Mouse (Mus musculus): ENCODE data around the gene Zfp619. TPM values are rescaled to one million over a fixed set of nuclear protein-coding genes. Genes with fewer than 3 reads are reported as not detected.

Zfp619 gene
- total and polyA plus RNA-seq, 3 experiments: 0.64 to 1.3 (median 1.1) TPM

GRCm38 (mm10) chr7:39551976-39552891 is 34.7 kb downstream of the Zfp619 start:
- in situ Hi-C loops (cut with MboI; ENCODE audit: low pct_ligation_motif_present, low pct_unique_long_range_greater_than_20kb, low sequenced_read_pairs): no loop called here
- TF ChIP-seq ZKSCAN1 (IDR thresholded peaks at IDR 0.05; ENCODE audit: borderline replicate concordance, low read depth, low read length) (no peak), UBTF (IDR thresholded peaks at IDR 0.05; ENCODE audit: low read depth, low read length) (no peak), HCFC1 (IDR thresholded peaks at IDR 0.05; ENCODE audit: low read depth, low read length) (peak; percentile 44), PAX5 (IDR thresholded peaks at IDR 0.05; ENCODE audit: low read length) (no peak), IRF4 (IDR thresholded peaks at IDR 0.05; ENCODE audit: low read depth, low read length) (peak; percentile 18; the same call in 1 of the 2 replicates), USF2 (conservative IDR thresholded peaks at IDR 0.05; ENCODE audit: low read depth, low read length) (no peak), MEF2A (IDR thresholded peaks at IDR 0.05; ENCODE audit: borderline replicate concordance, low read depth, low read length) (0 out of 2 replicates have a peak, but pooled peaks have one; percentile 35), KAT2A (IDR thresholded peaks at IDR 0.05; ENCODE audit: insufficient replicate concordance, low read length) (0 out of 2 replicates have a peak, but pooled peaks have one; percentile 31), MAZ (IDR thresholded peaks at IDR 0.05; ENCODE audit: low read depth, low read length) (peak; percentile 44; the same call in 1 of the 2 replicates), NRF1 (IDR thresholded peaks at IDR 0.05; ENCODE audit: low read depth, low read length) (peak; percentile 88), POLR2A (IDR thresholded peaks at IDR 0.05; ENCODE audit: low read depth, low read length) (peak; percentile 80), CHD1 (IDR thresholded peaks at IDR 0.05; ENCODE audit: low read depth, low read length) (no peak), CHD2 (IDR thresholded peaks at IDR 0.05; ENCODE audit: low read length) (peak; percentile 23; the same call in 1 of the 2 replicates), ZC3H11A (IDR thresholded peaks at IDR 0.05; ENCODE audit: low read depth, low read length) (no peak), SMC3 (IDR thresholded peaks at IDR 0.05; ENCODE audit: low read depth, low read length) (no peak), JUND (conservative IDR thresholded peaks at IDR 0.05; ENCODE audit: low read depth, low read length) (no peak), CTCF (conservative IDR thresholded peaks at IDR 0.05 in 1 of 2, IDR thresholded peaks at IDR 0.05 in 1 of 2; ENCODE audit: low read depth in 2 of 2, low read length in 2 of 2) (no peak), JUN (IDR thresholded peaks at IDR 0.05; ENCODE audit: insufficient read depth, low read depth, low read length) (no peak), RAD21 (IDR thresholded peaks at IDR 0.05; ENCODE audit: low read depth, low read length) (no peak; the same call in 1 of the 2 replicates), ETS1 (conservative IDR thresholded peaks at IDR 0.05; ENCODE audit: low read depth, low read length) (no peak), BHLHE40 (IDR thresholded peaks at IDR 0.05; ENCODE audit: low read depth, low read length) (no peak), ZMIZ1 (IDR thresholded peaks at IDR 0.05; ENCODE audit: low read depth, low read length) (0 out of 2 replicates have a peak, but pooled peaks have one; percentile 61), MXI1 (IDR thresholded peaks at IDR 0.05; ENCODE audit: low read depth, low read length) (peak; percentile 82), EP300 (IDR thresholded peaks at IDR 0.05; ENCODE audit: low read length) (no peak), POLR2AphosphoS2 (IDR thresholded peaks at IDR 0.05; ENCODE audit: low read depth, low read length) (no peak), GABPA (IDR thresholded peaks at IDR 0.05; ENCODE audit: insufficient replicate concordance, low read depth, low read length) (no peak), MAFK (IDR thresholded peaks at IDR 0.05; ENCODE audit: insufficient replicate concordance, low read length) (no peak), USF1 (IDR thresholded peaks at IDR 0.05; ENCODE audit: low read depth, low read length) (no peak), TCF12 (IDR thresholded peaks at IDR 0.05; ENCODE audit: low read depth, low read length) (peak; percentile 65), SIN3A (IDR thresholded peaks at IDR 0.05; ENCODE audit: low read length) (peak; percentile 73), TBP (conservative IDR thresholded peaks at IDR 0.05; ENCODE audit: low read depth, low read length) (no peak; the same call in 1 of the 2 replicates), NELFE (IDR thresholded peaks at IDR 0.05; ENCODE audit: low read depth, low read length) (peak; percentile 78), ZNF384 (IDR thresholded peaks at IDR 0.05; ENCODE audit: low read depth, low read length) (no peak), E2F4 (IDR thresholded peaks at IDR 0.05; ENCODE audit: insufficient replicate concordance, low read depth, low read length) (no peak), MAX (IDR thresholded peaks at IDR 0.05; ENCODE audit: low read length) (peak; percentile 53; the same call in 1 of the 2 replicates), MYC (IDR thresholded peaks at IDR 0.05; ENCODE audit: low read depth, low read length) (0 out of 2 replicates have a peak, but pooled peaks have one; percentile 4), RCOR1 (conservative IDR thresholded peaks at IDR 0.05; ENCODE audit: low read depth, low read length) (no peak)

More at GRCm38 (mm10) chr7:39551976-39552891, 34.7 kb downstream of the Zfp619 start:
- no peaks in the 10 kb centered on the region; the same call in 1 of the 2 replicates for H3K79me2 ChIP-seq (replicated peaks; ENCODE audit: control insufficient read depth, extremely low read depth, insufficient read depth, poor library complexity, severe bottlenecking)
- peaks cover 0 to 16% of the 10 kb centered on the region in 2 experiments for H3K36me3 ChIP-seq (replicated peaks in 1 of 2; ENCODE audit: control insufficient read depth in 1 of 2, insufficient read depth in 1 of 2, low read length in 1 of 2)
- peaks cover 0 to 23% of the 10 kb centered on the region in 2 experiments; a peak in 2 of 4 replicates for H3K4me1 ChIP-seq (ENCODE audit: control insufficient read depth in 1 of 2, insufficient read depth in 2 of 2)
- H3K27me3 ChIP-seq (replicated peaks): no peaks in the 10 kb centered on the region
- H3K27ac ChIP-seq (ENCODE audit: insufficient read depth, low read depth): peak overlapping the region; percentile 65; the same call in 1 of the 2 replicates
- DNase-seq (ENCODE audit: extremely low read depth): peak; percentile 92
- H3K9me3 ChIP-seq (replicated peaks; ENCODE audit: low read length): no peaks in the 10 kb centered on the region
- peak overlapping the region; percentile 65; the same call in 1 of the 2 replicates for H3K4me2 ChIP-seq (ENCODE audit: insufficient read depth, low read depth, poor library complexity, severe bottlenecking)
- H3K9ac ChIP-seq (ENCODE audit: insufficient read depth, low read depth): peak overlapping the region; percentile 78
- dilution Hi-C loops (cut with MboI; ENCODE audit: extremely low pct_ligation_motif_present, extremely low pct_unique_long_range_greater_than_20kb, low sequenced_read_pairs): no loop called here
- peak overlapping the region; percentile 62 to 69 (median 66) for H3K4me3 ChIP-seq (replicated peaks in 1 of 3; ENCODE audit: low read depth in 2 of 3, low read length in 2 of 3, poor library complexity in 1 of 3)
